Mouse (Mus musculus) E14TG2a.4 (cell line): ENCODE data around the gene Mphosph9.

Source experiments
- H3K27me3 ChIP-seq: 2 replicates; pipeline ENCODE4 v1.6.1; 2014; ENCODE audit warnings: low read length, control low read depth; ENCODE audit not compliant: insufficient read depth
- H3K36me3 ChIP-seq: 2 replicates; pipeline ENCODE4 v1.6.1; 2014; ENCODE audit warnings: low read length, control low read depth; ENCODE audit not compliant: insufficient read depth
- H3K4me1 ChIP-seq: replicated peaks from 2 replicates; pipeline ENCODE4 v1.6.1; 2014; ENCODE audit warnings: low read depth, low read length, control low read depth
- H3K4me3 ChIP-seq: replicated peaks from 2 replicates; pipeline ENCODE4 v1.5.1; 2014; ENCODE audit warnings: mild to moderate bottlenecking, low read length
- H3K9me3 ChIP-seq: 2 replicates; pipeline ENCODE4 v1.6.1; 2014; ENCODE audit warnings: low read length, control low read depth
- CTCF ChIP-seq: conservative IDR thresholded peaks from 2 replicates; pipeline ENCODE4 v1.5.1; 2014; ENCODE audit warnings: low read length
- NANOG ChIP-seq: IDR thresholded peaks from 2 replicates; pipeline ENCODE4 v1.6.1; 2014; ENCODE audit warnings: borderline replicate concordance, low read length, mixed read lengths
- POU5F1 ChIP-seq: IDR thresholded peaks from 2 replicates; pipeline ENCODE4 v1.6.1; 2014; ENCODE audit warnings: low read length, borderline replicate concordance

Gene Mphosph9

GRCm38 (mm10) chr5:124205809-124206380, 121.9 kb downstream of the Mphosph9 start:
- TF ChIP-seq POU5F1 (no peak), NANOG (no peak), CTCF (no peak)
- H3K4me3 ChIP-seq: peak overlapping the region; percentile 41; the same call in 1 of the 2 replicates
- H3K4me1 ChIP-seq: peaks cover 57% of the 10 kb centered on the region
- no peaks in the 10 kb centered on the region for H3K9me3 ChIP-seq
- peaks cover 8% of the 10 kb centered on the region for H3K27me3 ChIP-seq
- H3K36me3 ChIP-seq: no peaks in the 10 kb centered on the region

- Histone ChIP-seq H3K4me1 (peaks cover 58% of the 10 kb centered on the region), H3K4me3 (no peak overlapping the region), H3K9me3 (no peaks in the 10 kb centered on the region), H3K36me3 (no peaks in the 10 kb centered on the region), H3K27me3 (peaks cover 8% of the 10 kb centered on the region)
- TF ChIP-seq CTCF: no peak
- no peak for TF ChIP-seq NANOG
- TF ChIP-seq POU5F1: no peak
These were observed 122.6 kb downstream of the Mphosph9 start for GRCm38 (mm10) chr5:124205211-124205610.

- no peak overlapping the region for H3K4me3 ChIP-seq
- H3K36me3 ChIP-seq: no peaks in the 10 kb centered on the region
- H3K4me1 ChIP-seq: peaks cover 56% of the 10 kb centered on the region
- H3K9me3 ChIP-seq: no peaks in the 10 kb centered on the region
- H3K27me3 ChIP-seq: peaks cover 8% of the 10 kb centered on the region
- TF ChIP-seq POU5F1 (no peak), NANOG (no peak), CTCF (no peak)
These were observed 123.5 kb downstream of the Mphosph9 start for GRCm38 (mm10) chr5:124204127-124204794.

- H3K27me3 ChIP-seq: peaks cover 8% of the 10 kb centered on the region
- no peak for TF ChIP-seq NANOG
- TF ChIP-seq CTCF: no peak
- TF ChIP-seq POU5F1: no peak
These were observed 124.5 kb downstream of the Mphosph9 start for GRCm38 (mm10) chr5:124203251-124203650.

GRCm38 (mm10) chr5:124202071-124202470, 125.7 kb downstream of the Mphosph9 start:
- Histone ChIP-seq H3K4me1 (peaks cover 38% of the 10 kb centered on the region), H3K36me3 (no peaks in the 10 kb centered on the region), H3K4me3 (no peak overlapping the region), H3K27me3 (peaks cover 8% of the 10 kb centered on the region), H3K9me3 (no peaks in the 10 kb centered on the region)
- TF ChIP-seq NANOG: no peak
- TF ChIP-seq CTCF: no peak
- TF ChIP-seq POU5F1: no peak

More at GRCm38 (mm10) chr5:124203251-124203650, 124.5 kb downstream of the Mphosph9 start:
- peaks cover 50% of the 10 kb centered on the region for H3K4me1 ChIP-seq
- no peaks in the 10 kb centered on the region for H3K9me3 ChIP-seq
- no peaks in the 10 kb centered on the region for H3K36me3 ChIP-seq
- H3K4me3 ChIP-seq: no peak overlapping the region

GRCm38 (mm10) chr5:124201564-124201963, 126.2 kb downstream of the Mphosph9 start:
- H3K4me3 ChIP-seq: no peak overlapping the region
- H3K9me3 ChIP-seq: no peaks in the 10 kb centered on the region
- H3K36me3 ChIP-seq: no peaks in the 10 kb centered on the region
- TF ChIP-seq POU5F1 (no peak), CTCF (no peak), NANOG (no peak)
- H3K27me3 ChIP-seq: peaks cover 8% of the 10 kb centered on the region
- peaks cover 33% of the 10 kb centered on the region for H3K4me1 ChIP-seq
